Mouse (Mus musculus) cerebellum, adult 2 months (tissue): ENCODE results near the gene Scnn1g.

Experiments
- CTCF ChIP-seq: fragments of 200-500 bp; IDR thresholded peaks from 2 replicates; pipeline ENCODE4 v1.5.1; 2011; ENCODE audit warnings: low read depth, mild to moderate bottlenecking, control low read depth, low read length, moderate library complexity, borderline replicate concordance; ENCODE audit not compliant: insufficient read depth
- POLR2A ChIP-seq: fragments of 200-500 bp; IDR thresholded peaks from 2 replicates; pipeline ENCODE4 v1.6.1; 2011; ENCODE audit warnings: low read length, control low read depth, borderline replicate concordance; ENCODE audit not compliant: insufficient read depth

- no peak for TF ChIP-seq CTCF
- TF ChIP-seq POLR2A: no peak
Observed at GRCm38 (mm10) chr7:121689338-121689737, 44.9 kb upstream of the Scnn1g start.
